Mouse (Mus musculus) thymus, adult 2 months (tissue): ENCODE data around the gene Fndc5. TPM values are rescaled to one million over a fixed set of nuclear protein-coding genes. Genes with fewer than 3 reads are reported as not detected.
A peak's percentile ranks its signal among the peaks of the same experiment; 100 is the strongest.

Experiments
- DNase-seq: peaks from one replicate; pipeline ENCODE4 v3.0.0; 2021
- H3K27ac ChIP-seq: fragments of 200-500 bp; 2 replicates; pipeline ENCODE4 v1.5.1; 2012; ENCODE audit warnings: low read length, control low read depth; ENCODE audit not compliant: control insufficient read depth, insufficient read depth
- H3K27me3 ChIP-seq: fragments of 200-500 bp; 2 replicates; pipeline ENCODE4 v1.6.1; 2012; ENCODE audit warnings: mild to moderate bottlenecking, low read length, moderate library complexity, mixed read lengths; ENCODE audit not compliant: control insufficient read depth, insufficient read depth
- H3K36me3 ChIP-seq: fragments of 200-500 bp; 2 replicates; pipeline ENCODE4 v1.6.1; 2012; ENCODE audit warnings: mild to moderate bottlenecking, low read length, moderate library complexity; ENCODE audit not compliant: control insufficient read depth, insufficient read depth
- H3K4me1 ChIP-seq: fragments of 200-500 bp; replicated peaks from 2 replicates; pipeline ENCODE4 v1.6.1; 2012; ENCODE audit warnings: low read length; ENCODE audit not compliant: control insufficient read depth, insufficient read depth
- H3K4me3 ChIP-seq: fragments of 200-500 bp; 2 replicates; pipeline ENCODE4 v1.5.1; 2012; ENCODE audit warnings: mild to moderate bottlenecking, low read length, control low read depth, moderate library complexity; ENCODE audit not compliant: control insufficient read depth, insufficient read depth
- CTCF ChIP-seq: fragments of 200-500 bp; IDR thresholded peaks from 2 replicates; pipeline ENCODE4 v1.5.1; 2012; ENCODE audit warnings: mild to moderate bottlenecking, control low read depth, low read length, moderate library complexity, borderline replicate concordance; ENCODE audit not compliant: control insufficient read depth, poor library complexity, insufficient read depth; ENCODE audit errors: extremely low read depth
- POLR2A ChIP-seq: fragments of 200-500 bp; IDR thresholded peaks from 2 replicates; pipeline ENCODE4 v1.6.1; 2012; ENCODE audit warnings: mild to moderate bottlenecking, low read length, control low read depth, moderate library complexity; ENCODE audit not compliant: control insufficient read depth, poor library complexity, insufficient read depth; ENCODE audit errors: extremely low read depth
- WGBS: fragments of 180-500 bp; shearing (Covaris S2); methylation state at CpG from one replicate; pipeline ENCODE4 v1.1.7; 2018; 5-methylcytosine and 5-hydroxymethylcytosine counted together
- polyA plus RNA-seq: library from polyadenylated mRNA; depleted of rRNA; stranded (reverse); fragments of >200 nt; gene quantifications from 2 replicates; pipeline ENCODE4 v1.2.3, GENCODE M21; 2012

The Fndc5 gene
- polyA plus RNA-seq, 1 experiment, result 7.0 TPM

DNA sequence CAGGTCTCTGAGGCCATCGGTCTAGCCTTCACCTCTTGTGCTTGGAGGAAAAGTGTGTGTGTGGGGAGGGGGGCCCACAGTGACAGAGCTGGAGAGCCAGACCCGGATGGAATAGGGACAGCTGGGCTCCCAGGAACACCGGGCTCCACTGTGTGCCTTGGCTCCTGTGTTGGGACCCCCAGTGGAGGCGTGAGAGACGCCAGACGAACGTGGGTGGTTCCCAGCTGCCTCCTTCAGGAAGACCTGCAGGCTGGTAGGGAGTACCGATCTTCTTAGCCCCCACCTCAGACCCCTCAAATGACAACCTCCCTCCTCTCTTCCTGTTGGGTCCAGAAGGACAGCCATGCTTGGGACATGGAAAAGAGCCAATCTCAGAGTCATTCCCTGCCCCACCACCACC is 14.1 kb upstream of the Fndc5 start:
- TF ChIP-seq CTCF, result no peak
- Histone ChIP-seq H3K4me3 (no peak overlapping the region), H3K27ac (no peak overlapping the region), H3K4me1 (peaks cover 5% of the 10 kb centered on the region; the same call in 1 of the 2 replicates), H3K27me3 (no peaks in the 10 kb centered on the region; the same call in 1 of the 2 replicates), H3K36me3 (no peaks in the 10 kb centered on the region)
- no peak for DNase-seq
- 40% methylated on average over 8 of the region's 8 CpGs for WGBS

- no peaks in the 10 kb centered on the region for H3K36me3 ChIP-seq
- no peak overlapping the region for H3K4me3 ChIP-seq
- TF ChIP-seq POLR2A (no peak), CTCF (no peak)
- no peak overlapping the region for H3K27ac ChIP-seq
- H3K27me3 ChIP-seq, result no peaks in the 10 kb centered on the region; the same call in 1 of the 2 replicates
- no peak for DNase-seq
- H3K4me1 ChIP-seq, result peaks cover 5% of the 10 kb centered on the region; the same call in 1 of the 2 replicates
- 20% methylated on average over 13 of the region's 13 CpGs for whole genome bisulfite sequencing
These were observed 12.1 kb upstream of the Fndc5 start for GRCm38 (mm10) chr4:129124652-129125146.

GRCm38 (mm10) chr4:129125736-129126451 is 10.9 kb upstream of the Fndc5 start:
- 26% methylated on average over 19 of the region's 19 CpGs for WGBS
- Histone ChIP-seq H3K4me1 (peaks cover 14% of the 10 kb centered on the region), H3K4me3 (no peak overlapping the region), H3K36me3 (no peaks in the 10 kb centered on the region), H3K27me3 (no peaks in the 10 kb centered on the region; the same call in 1 of the 2 replicates), H3K27ac (no peak overlapping the region)
- no peak for DNase-seq
- TF ChIP-seq POLR2A (no peak), CTCF (no peak)

GRCm38 (mm10) chr4:129128582-129129338 is 8.0 kb upstream of the Fndc5 start:
- Histone ChIP-seq H3K27ac (no peak overlapping the region), H3K36me3 (no peaks in the 10 kb centered on the region), H3K4me3 (no peak overlapping the region), H3K27me3 (no peaks in the 10 kb centered on the region; the same call in 1 of the 2 replicates), H3K4me1 (peaks cover 19% of the 10 kb centered on the region)
- 71% methylated on average over 13 of the region's 13 CpGs for WGBS
- no peak for DNase-seq
- TF ChIP-seq POLR2A (no peak), CTCF (no peak)

DNA sequence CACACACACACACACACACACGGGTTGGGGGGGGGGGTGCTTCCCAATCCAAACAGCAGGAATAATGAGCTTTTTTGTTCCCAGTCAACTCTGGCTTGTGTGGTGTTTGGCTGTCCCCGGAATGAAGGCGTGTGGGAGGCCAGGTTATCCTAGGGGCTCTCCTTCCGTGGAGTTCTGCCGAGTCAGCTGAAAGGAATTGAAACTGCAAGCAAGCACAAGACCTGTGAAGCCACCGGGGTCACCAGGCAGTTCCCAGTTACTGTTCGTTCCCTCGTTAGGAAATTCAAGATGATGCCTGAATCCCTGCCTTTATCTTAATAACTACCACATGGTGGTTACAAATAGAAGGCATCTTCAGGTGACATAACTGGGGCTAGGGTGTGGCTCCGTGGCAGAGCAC is 7.4 kb upstream of the Fndc5 start:
- no peaks in the 10 kb centered on the region for H3K36me3 ChIP-seq
- peaks cover 19% of the 10 kb centered on the region for H3K4me1 ChIP-seq
- no peak for TF ChIP-seq POLR2A
- TF ChIP-seq CTCF, result no peak
- DNase-seq, result no peak
- no peak overlapping the region for H3K27ac ChIP-seq
- 71% methylated on average over 9 of the region's 9 CpGs for WGBS
- no peaks in the 10 kb centered on the region; the same call in 1 of the 2 replicates for H3K27me3 ChIP-seq
- H3K4me3 ChIP-seq, result no peak overlapping the region

- 4% methylated on average over 8 of the region's 8 CpGs for WGBS
- no peaks in the 10 kb centered on the region for H3K36me3 ChIP-seq
- peak overlapping the region; percentile 20; the same call in 1 of the 2 replicates for H3K4me3 ChIP-seq
- DNase-seq, result peak; percentile 45
- no peaks in the 10 kb centered on the region; the same call in 1 of the 2 replicates for H3K27me3 ChIP-seq
- no peak overlapping the region; the same call in 1 of the 2 replicates for H3K27ac ChIP-seq
- TF ChIP-seq CTCF, result peak; percentile 84
- TF ChIP-seq POLR2A, result no peak
- peaks cover 22% of the 10 kb centered on the region for H3K4me1 ChIP-seq
These were observed 6.7 kb upstream of the Fndc5 start for GRCm38 (mm10) chr4:129130149-129130548.

- no peak for TF ChIP-seq POLR2A
- TF ChIP-seq CTCF, result 0 out of 2 replicates have a peak, but pooled peaks have one; percentile 26
- peak; percentile 39 for DNase-seq
- H3K27me3 ChIP-seq, result peaks cover 3% of the 10 kb centered on the region; the same call in 1 of the 2 replicates
- peaks cover 19% of the 10 kb centered on the region for H3K4me1 ChIP-seq
- 2% methylated on average over 17 of the region's 17 CpGs for WGBS
- no peaks in the 10 kb centered on the region for H3K36me3 ChIP-seq
- peak overlapping the region; percentile 33 for H3K4me3 ChIP-seq
- no peak overlapping the region; the same call in 1 of the 2 replicates for H3K27ac ChIP-seq
These were observed 6.0 kb upstream of the Fndc5 start for GRCm38 (mm10) chr4:129130755-129131303.
